ENCODE assay signal across 9 mouse cellular contexts in the genomic region with DNA sequence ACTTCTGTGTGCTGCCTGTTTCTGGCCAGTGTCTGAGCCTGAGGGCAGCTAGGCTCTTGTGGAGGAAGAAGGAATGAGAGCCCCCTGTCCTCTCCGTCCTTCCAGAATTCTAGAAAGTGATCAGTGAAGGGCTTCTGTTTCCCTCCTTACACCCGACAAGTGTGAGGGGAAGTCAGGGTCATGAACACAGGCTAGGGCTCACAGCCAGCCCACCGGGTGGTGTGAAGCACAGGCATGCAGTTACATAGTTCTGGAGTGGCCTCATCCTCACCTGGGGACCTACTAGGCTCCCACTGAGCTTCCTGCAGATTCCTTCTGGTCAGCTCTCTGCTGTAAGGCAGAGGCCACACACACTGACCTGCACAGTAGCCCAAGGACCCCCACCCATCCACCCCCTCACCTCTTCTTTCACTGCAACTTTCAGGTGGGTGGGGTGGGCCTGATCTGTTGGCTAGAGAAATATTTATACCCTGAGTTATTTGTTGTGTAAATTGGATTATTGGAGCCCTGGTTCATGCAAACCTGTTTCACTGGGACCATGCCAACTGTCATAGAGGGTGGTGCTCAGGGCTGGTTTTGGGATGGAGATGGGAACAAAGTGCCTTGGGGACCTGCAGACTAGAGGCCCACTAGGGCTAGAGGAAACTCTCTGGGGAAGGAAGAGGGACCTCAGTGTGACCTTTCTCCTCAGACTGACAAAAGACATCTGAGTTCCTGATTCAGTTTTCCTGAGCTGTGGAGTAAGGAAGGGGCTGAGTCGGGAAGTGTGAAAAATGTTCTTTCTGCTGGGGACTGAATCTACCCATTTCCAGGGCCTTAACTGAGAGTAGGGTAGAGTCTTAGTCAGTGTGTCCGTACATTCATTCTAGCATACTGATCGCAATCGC. TPM values are rescaled to one million over a fixed set of nuclear protein-coding genes. Genes with fewer than 3 reads are reported as not detected.
DNase-seq lines count a peak whose midpoint lies in the region; ATAC-seq and TF ChIP-seq lines count a peak whose summit lies in the region.
"Had no signal": no experiment of that assay in that cellular context is flagged by ENCODE, and none has a peak within 500 bp of the region (broad histone marks: within the 10 kb centered on the region; RNA-seq: fewer than 3 reads in every experiment).

No protein-coding gene starts in this region.

- peaks cover 78% of the 10 kb centered on the region for H3K4me1 ChIP-seq in neural tube, embryonic 12.5 days
- peaks cover 60% of the 10 kb centered on the region for H3K4me1 ChIP-seq in intestine, postnatal 0 days (replicated peaks; ENCODE audit: control insufficient read depth, insufficient read depth, low read length)
- peaks cover 86% of the 10 kb centered on the region for H3K4me1 ChIP-seq in stomach, embryonic 16.5 days (ENCODE audit: control insufficient read depth, insufficient read depth, low read length)

- H3K36me3 ChIP-seq in neural tube, embryonic 12.5 days, result peaks cover 29% of the 10 kb centered on the region
- H3K36me3 ChIP-seq in intestine, postnatal 0 days (ENCODE audit: control insufficient read depth, insufficient read depth), result peaks cover 31% of the 10 kb centered on the region
- no peaks in the 10 kb centered on the region for H3K36me3 ChIP-seq in stomach, embryonic 16.5 days (ENCODE audit: control insufficient read depth, insufficient read depth, low read length)

- peak overlapping the region; percentile 97 for H3K27ac ChIP-seq in gastrocnemius, adult 2 months
- no peak overlapping the region for H3K27ac ChIP-seq in neural tube, embryonic 12.5 days
- H3K27ac ChIP-seq in intestine, postnatal 0 days (ENCODE audit: low read depth, low read length), result peak overlapping the region; percentile 58
- H3K27ac ChIP-seq in stomach, embryonic 16.5 days (ENCODE audit: low read length), result peak overlapping the region; percentile 81

- intact Hi-C loops in gastrocnemius, adult 2 months (cut with DNase I), result no loop called here

- no peak overlapping the region for H3K9ac ChIP-seq in neural tube, embryonic 12.5 days
- H3K9ac ChIP-seq in intestine, postnatal 0 days (ENCODE audit: low read depth, low read length), result no peak overlapping the region
- H3K9ac ChIP-seq in stomach, embryonic 16.5 days (ENCODE audit: low read length), result peak overlapping the region; percentile 51; the same call in 1 of the 2 replicates

- DNase-seq in gastrocnemius, adult 2 months, result no peak
- DNase-seq in gastrocnemius, adult 18-20 months (ENCODE audit: low spot score), result no peak
- no peak for DNase-seq in neural tube, embryonic 10.5 days (ENCODE audit: extremely low spot score, low spot score)
- DNase-seq in embryo, embryonic 9.5 days (ENCODE audit: extremely low spot score), result no peak
- DNase-seq in frontal cortex, postnatal 14 days (ENCODE audit: low spot score in 2 of 2), result no peak

- TF ChIP-seq CTCF in gastrocnemius, adult 2 months (IDR thresholded peaks at IDR 0.05), result no peak
- TF ChIP-seq CTCF in intestine, postnatal 0 days (IDR thresholded peaks at IDR 0.05; ENCODE audit: low read depth), result no peak

- H3K4me2 ChIP-seq in neural tube, embryonic 12.5 days (replicated peaks), result 0 out of 2 replicates have a peak overlapping the region, but pooled peaks have one; percentile 25
- 0 out of 2 replicates have a peak overlapping the region, but pooled peaks have one; percentile 24 for H3K4me2 ChIP-seq in intestine, postnatal 0 days (replicated peaks; ENCODE audit: low read depth)
- no peak overlapping the region; the same call in 1 of the 2 replicates for H3K4me2 ChIP-seq in stomach, embryonic 16.5 days (ENCODE audit: low read depth, low read length)

- ATAC-seq in neural tube, embryonic 12.5 days (ENCODE audit: low FRiP score, low read depth), result no peak
- ATAC-seq in intestine, postnatal 0 days, result no peak
- ATAC-seq in stomach, embryonic 16.5 days (ENCODE audit: insufficient read depth, low FRiP score), result no peak

- 78% methylated on average over 7 of the region's 7 CpGs for WGBS in neural tube, embryonic 12.5 days
- WGBS in intestine, postnatal 0 days, result 49% methylated on average over 7 of the region's 7 CpGs
- 52% methylated on average over 7 of the region's 7 CpGs for WGBS in stomach, embryonic 16.5 days

- H3K27me3 ChIP-seq in neural tube, embryonic 12.5 days (replicated peaks), result no peaks in the 10 kb centered on the region
- H3K27me3 ChIP-seq in intestine, postnatal 0 days (replicated peaks; ENCODE audit: control insufficient read depth, insufficient read depth, low read length), result no peaks in the 10 kb centered on the region
- H3K27me3 ChIP-seq in stomach, embryonic 16.5 days (ENCODE audit: control insufficient read depth, insufficient read depth, low read length), result no peaks in the 10 kb centered on the region

- no peaks in the 10 kb centered on the region for H3K9me3 ChIP-seq in neural tube, embryonic 12.5 days
- no peaks in the 10 kb centered on the region for H3K9me3 ChIP-seq in intestine, postnatal 0 days (ENCODE audit: control insufficient read depth)
- no peaks in the 10 kb centered on the region for H3K9me3 ChIP-seq in stomach, embryonic 16.5 days (replicated peaks; ENCODE audit: control insufficient read depth, low read length)

- H3K4me3 ChIP-seq in gastrocnemius, adult 2 months, result peak overlapping the region; percentile 49
- H3K4me3 ChIP-seq in neural tube, embryonic 12.5 days, result no peak overlapping the region
- no peak overlapping the region for H3K4me3 ChIP-seq in intestine, postnatal 0 days (ENCODE audit: low read depth, low read length)
- H3K4me3 ChIP-seq in stomach, embryonic 16.5 days (replicated peaks; ENCODE audit: low read length), result no peak overlapping the region

RNA-seq across cellular contexts. Expression of gene Lasp1, which starts 10.7 kb away (rescaled TPM):
- total RNA-seq in gastrocnemius, adult 2 months (2021), result 10 to 100 TPM; 10.0 to 16.8 TPM
- 10 to 100 TPM; 10.0 to 19.2 TPM for total RNA-seq in gastrocnemius, adult 18-20 months (2021)
- polyA plus RNA-seq in neural tube, embryonic 12.5 days (2016; fragmentation: Nextera tagmentation; extraction: Ambion mirVana), result 103 and 105 TPM in 2 replicates
- polyA plus RNA-seq in intestine, postnatal 0 days (2015; fragmentation: Nextera tagmentation; extraction: Ambion mirVana), result 98.2 and 103 TPM in 2 replicates
- 130 and 143 TPM in 2 replicates for polyA plus RNA-seq in stomach, embryonic 16.5 days (2015; fragmentation: Nextera tagmentation; extraction: Ambion mirVana)

RNA-seq across cellular contexts. Expression of gene Rpl23, which starts 27.2 kb away (rescaled TPM):
- total RNA-seq in gastrocnemius, adult 2 months (2021), result 100 to 1,000 TPM; 385 to 521 TPM
- total RNA-seq in gastrocnemius, adult 18-20 months (2021), result 100 to 1,000 TPM; 426 to 450 TPM
- 369 and 383 TPM in 2 replicates for polyA plus RNA-seq in neural tube, embryonic 12.5 days (2016; fragmentation: Nextera tagmentation; extraction: Ambion mirVana)
- 538 and 555 TPM in 2 replicates for polyA plus RNA-seq in intestine, postnatal 0 days (2015; fragmentation: Nextera tagmentation; extraction: Ambion mirVana)
- polyA plus RNA-seq in stomach, embryonic 16.5 days (2015; fragmentation: Nextera tagmentation; extraction: Ambion mirVana), result 439 and 586 TPM in 2 replicates

RNA-seq across cellular contexts. Expression of gene B230217C12Rik, which starts 31.1 kb away (rescaled TPM):
- under 1 TPM; 0.23 to 0.50 TPM for total RNA-seq in gastrocnemius, adult 2 months (2021)
- total RNA-seq in gastrocnemius, adult 18-20 months (2021), result under 1 TPM; 0.19 to 0.34 TPM
- 12.9 and 15.8 TPM in 2 replicates for polyA plus RNA-seq in neural tube, embryonic 12.5 days (2016; fragmentation: Nextera tagmentation; extraction: Ambion mirVana)
- polyA plus RNA-seq in intestine, postnatal 0 days (2015; fragmentation: Nextera tagmentation; extraction: Ambion mirVana), result 1.8 and 2.0 TPM in 2 replicates
- polyA plus RNA-seq in stomach, embryonic 16.5 days (2015; fragmentation: Nextera tagmentation; extraction: Ambion mirVana), result 3.7 and 3.8 TPM in 2 replicates

RNA-seq across cellular contexts. Expression of gene 1700001P01Rik, which starts 33.8 kb away (rescaled TPM):
- total RNA-seq in gastrocnemius, adult 2 months (2021), result under 1 TPM; 0.39 to 0.56 TPM
- total RNA-seq in gastrocnemius, adult 18-20 months (2021), result not detected
- 0.56 and 0.70 TPM in 2 replicates for polyA plus RNA-seq in neural tube, embryonic 12.5 days (2016; fragmentation: Nextera tagmentation; extraction: Ambion mirVana)
- polyA plus RNA-seq in intestine, postnatal 0 days (2015; fragmentation: Nextera tagmentation; extraction: Ambion mirVana), result not detected in 2 replicates
- polyA plus RNA-seq in stomach, embryonic 16.5 days (2015; fragmentation: Nextera tagmentation; extraction: Ambion mirVana), result not detected in 2 replicates
- polyA plus RNA-seq: limb, embryonic 11.5 days had no signal

RNA-seq across cellular contexts. Expression of gene Cwc25, which starts 43.1 kb away (rescaled TPM):
- total RNA-seq in gastrocnemius, adult 2 months (2021), result 1 to 10 TPM; 6.2 to 6.5 TPM
- total RNA-seq in gastrocnemius, adult 18-20 months (2021), result 1 to 10 TPM; 5.2 to 5.9 TPM
- polyA plus RNA-seq in neural tube, embryonic 12.5 days (2016; fragmentation: Nextera tagmentation; extraction: Ambion mirVana), result 21.1 and 23.4 TPM in 2 replicates
- polyA plus RNA-seq in intestine, postnatal 0 days (2015; fragmentation: Nextera tagmentation; extraction: Ambion mirVana), result 8.5 and 9.8 TPM in 2 replicates
- polyA plus RNA-seq in stomach, embryonic 16.5 days (2015; fragmentation: Nextera tagmentation; extraction: Ambion mirVana), result 15.0 and 16.3 TPM in 2 replicates
